Mouse (Mus musculus) adrenal gland, adult 18-20 months (tissue): ENCODE measurements around the gene Gm21970. TPM values are rescaled to one million over a fixed set of nuclear protein-coding genes. Genes with fewer than 3 reads are reported as not detected.

Source experiments
- DNase-seq, 2 experiments: peaks; one replicate each; pipeline ENCODE4 v3.0.0; 2021 to 2022; ENCODE audit warnings: low spot score in 2 of 2
- total RNA-seq, 2 experiments: library from RNA; stranded (reverse); gene quantifications; 1 replicate in 1 of 2; 2 replicates in 1 of 2; pipeline ENCODE4 v1.2.3; 2021

Gm21970 gene
- total RNA-seq, 2 experiments from 2014 or later = not detected

DNA sequence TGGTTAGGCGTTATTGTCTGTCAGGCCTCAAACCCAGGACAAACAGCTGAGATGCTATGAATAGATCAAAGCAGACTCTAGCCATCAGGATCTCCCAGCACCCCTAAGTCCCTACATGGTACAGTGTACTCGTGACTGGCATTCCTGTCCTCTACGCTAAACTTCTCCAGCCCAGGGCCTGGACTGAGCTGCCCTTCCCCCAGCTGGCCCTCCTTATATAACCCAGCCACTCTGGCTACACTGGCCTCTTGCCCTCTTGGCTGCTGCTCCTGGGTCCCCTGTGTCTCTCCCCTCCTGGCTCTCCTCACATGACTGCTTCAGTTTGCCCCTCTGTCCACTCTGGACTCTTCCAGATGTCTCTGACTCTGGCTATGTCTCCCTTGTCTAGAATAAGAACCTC lies 71.1 kb downstream of the Gm21970 start:
- no peak for DNase-seq

DNA sequence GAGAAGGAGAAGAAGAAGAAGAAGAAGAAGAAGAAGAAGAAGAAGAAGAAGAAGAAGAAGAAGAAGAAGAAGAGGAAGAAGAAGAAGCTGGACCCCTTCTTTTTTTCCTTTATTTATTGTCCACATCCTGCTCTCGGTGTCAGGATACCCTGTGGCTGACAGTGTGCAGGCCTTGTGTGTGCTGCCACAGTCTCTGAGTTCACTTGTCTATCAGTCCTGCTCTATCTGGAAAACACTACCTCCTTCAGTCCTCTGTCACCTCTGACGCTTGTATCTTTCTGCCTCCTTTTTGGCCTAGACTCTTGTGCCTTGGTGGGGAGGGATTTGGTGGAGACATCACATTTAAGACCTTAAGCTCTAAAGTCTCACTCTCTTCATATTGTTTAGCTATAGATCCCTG lies 71.9 kb downstream of the Gm21970 start:
- no peak for DNase-seq

DNA sequence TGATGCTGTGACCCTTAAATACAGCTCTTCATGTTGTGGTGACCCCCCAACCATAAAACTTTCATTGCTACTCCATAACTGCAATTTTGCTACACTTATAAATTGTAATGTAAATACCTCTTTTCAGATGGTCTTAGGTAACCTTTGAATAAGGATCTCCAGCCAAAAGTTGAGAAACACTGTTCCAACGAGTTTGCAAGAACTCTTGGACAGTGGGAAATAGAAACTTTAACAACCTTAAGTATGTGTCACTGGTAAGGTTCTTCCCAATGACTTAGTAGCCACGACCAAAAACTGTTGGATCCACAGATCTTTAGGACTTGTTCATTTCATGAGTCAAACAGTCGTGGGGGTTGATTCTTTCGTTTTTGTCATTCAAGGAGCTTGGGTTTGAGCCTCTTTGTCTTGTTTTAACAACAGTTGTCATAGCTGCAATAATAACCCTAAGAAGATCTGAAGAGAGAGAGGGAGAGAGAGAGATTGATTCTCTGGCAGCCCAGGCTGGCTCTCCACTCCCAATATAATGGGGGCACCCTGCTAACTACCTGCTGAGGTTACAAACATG lies 72.4 kb downstream of the Gm21970 start:
- DNase-seq = no peak

DNA sequence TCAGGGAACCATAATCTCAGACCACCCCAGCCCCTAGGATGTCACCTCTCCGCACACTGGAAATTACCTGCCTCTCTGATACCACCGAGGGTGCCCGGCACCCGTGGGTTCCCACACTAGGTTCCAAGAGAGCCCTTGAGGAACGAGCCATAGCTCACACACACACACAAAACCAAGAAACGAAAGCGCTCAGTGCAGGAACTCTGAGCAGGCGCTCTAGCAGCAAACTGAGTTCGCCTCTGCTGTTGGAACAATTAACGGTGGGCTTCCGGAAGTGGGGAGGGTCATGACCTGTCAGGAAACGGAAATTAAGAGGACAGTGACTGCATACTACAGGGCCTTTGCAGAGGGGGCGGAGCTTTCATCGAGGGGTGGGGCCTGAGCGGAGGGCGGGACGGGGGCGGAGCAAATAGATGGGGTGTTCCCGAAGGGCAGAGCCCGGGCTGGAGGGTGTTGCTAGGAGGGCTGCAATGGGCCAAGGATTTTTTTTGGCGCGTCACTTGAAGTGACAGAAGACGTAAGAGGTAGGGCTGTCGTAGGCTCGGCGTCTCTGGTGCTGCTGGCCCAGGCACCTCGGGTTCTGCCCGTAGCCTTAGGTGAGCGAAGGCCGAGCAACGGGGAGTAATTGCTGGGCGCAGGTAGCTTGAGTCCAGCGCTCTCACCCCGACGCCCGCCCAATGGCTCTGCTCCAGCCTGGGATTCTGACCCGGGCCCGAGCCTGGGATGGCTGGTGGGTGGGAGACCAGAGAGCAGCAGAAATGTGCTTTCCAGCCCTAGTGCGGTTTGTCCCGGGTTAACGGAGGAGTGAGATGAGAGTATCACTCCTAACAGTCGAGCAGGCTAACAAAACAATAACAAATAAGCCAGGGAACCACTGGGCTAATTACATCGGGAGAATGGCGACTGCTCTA lies 73.3 kb downstream of the Gm21970 start:
- DNase-seq = peak; percentile 83 to 84

DNA sequence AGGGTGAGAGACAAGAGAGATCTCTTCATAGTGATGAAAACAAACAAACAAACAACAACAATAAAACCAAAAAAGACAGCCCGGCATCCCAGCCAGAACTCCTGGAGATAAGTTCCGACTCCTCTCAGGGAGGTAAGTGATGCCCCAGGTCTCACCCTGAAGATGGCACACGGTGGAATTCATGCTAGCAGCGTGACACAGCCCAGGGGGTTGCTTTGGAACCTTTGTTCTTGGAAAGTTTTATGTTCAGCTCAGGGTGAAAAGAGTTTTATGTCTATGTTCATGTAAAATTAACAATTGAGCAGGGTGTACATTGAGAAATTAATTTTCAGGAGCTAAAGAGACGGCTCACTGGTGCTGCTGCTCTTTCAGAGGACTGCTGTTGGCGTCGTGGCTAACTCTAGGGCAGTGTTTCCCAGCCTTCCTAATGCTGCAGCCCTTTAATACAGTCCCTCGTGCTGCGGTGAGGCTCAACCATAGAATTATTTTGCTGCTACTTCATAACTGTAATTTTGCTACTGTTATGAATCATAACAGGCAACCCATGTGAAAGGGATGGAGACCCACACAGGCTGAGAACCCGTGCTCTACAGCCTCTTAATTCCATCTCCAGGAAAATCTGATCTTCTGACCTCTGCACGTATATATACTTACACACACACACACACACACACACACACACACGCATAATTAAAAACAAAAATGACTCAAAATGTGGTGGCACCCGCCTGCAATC lies 74.2 kb downstream of the Gm21970 start:
- no peak for DNase-seq

DNA sequence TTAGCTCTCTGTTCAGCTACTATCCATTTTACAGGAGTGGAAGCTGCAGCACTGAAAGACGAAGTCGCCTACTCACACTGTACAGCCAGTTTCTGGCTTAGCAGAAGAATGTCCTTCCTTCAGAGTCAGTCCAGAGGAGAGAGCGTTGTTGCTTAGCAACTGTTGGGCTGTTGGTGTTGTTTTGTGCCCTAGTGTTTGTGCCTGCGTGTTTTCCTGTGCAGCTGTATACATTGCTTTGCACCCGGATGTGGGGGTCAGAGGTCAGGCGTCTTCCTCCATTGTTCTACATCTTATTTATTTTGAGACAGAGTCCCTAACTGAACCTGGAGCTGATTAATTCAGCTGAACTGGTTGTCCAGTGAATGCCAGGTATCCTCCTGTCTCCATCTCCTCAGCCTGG lies 75.0 kb downstream of the Gm21970 start:
- DNase-seq = no peak

Other genes with a start within 250 kb of the Gm21970 start
- not detected for gene Olig2, start 166.3 kb upstream of the Gm21970 start, total RNA-seq
- gene Olig1, start 121.9 kb upstream of the Gm21970 start, total RNA-seq = under 1 TPM; 0.50 to 0.80 TPM
- 100 to 1,000 TPM in 1 of 2 experiments, 10 to 100 TPM in 1; 99.5 to 102 TPM for gene Ifnar2, start 18.9 kb upstream of the Gm21970 start, total RNA-seq
- gene Il10rb, start 14.4 kb downstream of the Gm21970 start, total RNA-seq = 100 to 1,000 TPM; 176 to 268 TPM
- 10 to 100 TPM; 53.5 to 55.4 TPM for gene Ifnar1, start 93.5 kb downstream of the Gm21970 start, total RNA-seq
- 10 to 100 TPM; 20.2 to 27.6 TPM for gene Ifngr2, start 155.4 kb downstream of the Gm21970 start, total RNA-seq
- gene Tmem50b, start 206.1 kb downstream of the Gm21970 start, total RNA-seq = 10 to 100 TPM; 60.2 to 73.8 TPM
- gene Dnajc28, start 227.3 kb downstream of the Gm21970 start, total RNA-seq = 10 to 100 TPM; 10.4 to 10.8 TPM